Mouse (Mus musculus) heart, adult 2 months (tissue): ENCODE data around the gene Stxbp6. TPM values are rescaled to one million over a fixed set of nuclear protein-coding genes. Genes with fewer than 3 reads are reported as not detected.

Experiments
- DNase-seq, 2 experiments: peaks; one replicate each; pipeline ENCODE4 v3.0.0; 2021
- H3K27ac ChIP-seq: fragments of 200-600 bp; 2 replicates; pipeline ENCODE4 v1.8.1; 2022
- H3K27me3 ChIP-seq: fragments of 200-500 bp; 2 replicates; pipeline ENCODE4 v1.6.1; 2012; ENCODE audit warnings: mild to moderate bottlenecking, low read length, inconsistent platforms, mixed read lengths; ENCODE audit not compliant: control insufficient read depth, insufficient read depth
- H3K36me3 ChIP-seq: fragments of 200-500 bp; 2 replicates; pipeline ENCODE4 v1.6.1; 2012; ENCODE audit warnings: low read length, inconsistent platforms; ENCODE audit not compliant: control insufficient read depth, insufficient read depth
- H3K4me1 ChIP-seq: fragments of 200-500 bp; 2 replicates; pipeline ENCODE4 v1.6.1; 2011; ENCODE audit warnings: low read length; ENCODE audit not compliant: control insufficient read depth, insufficient read depth
- H3K4me3 ChIP-seq: fragments of 200-600 bp; 2 replicates; pipeline ENCODE4 v1.8.1; 2022
- H3K79me2 ChIP-seq: fragments of 200-500 bp; replicated peaks from 2 replicates; pipeline ENCODE4 v1.6.1; 2012; ENCODE audit warnings: mild to moderate bottlenecking, inconsistent platforms, low read length, moderate library complexity, mixed read lengths; ENCODE audit not compliant: control insufficient read depth, insufficient read depth
- H3K9ac ChIP-seq: fragments of 200-500 bp; 2 replicates; pipeline ENCODE4 v1.6.1; 2012; ENCODE audit warnings: low read depth, mild to moderate bottlenecking, control low read depth, inconsistent platforms, low read length, mixed read lengths
- CTCF ChIP-seq: fragments of 200-600 bp; IDR thresholded peaks from 2 replicates; pipeline ENCODE4 v1.8.1; 2022; ENCODE audit warnings: antibody characterized with exemption, mild to moderate bottlenecking, moderate library complexity
- EP300 ChIP-seq: fragments of 200-500 bp; IDR thresholded peaks from 2 replicates; pipeline ENCODE4 v1.6.1; 2011; ENCODE audit warnings: low read depth, low read length, control low read depth; ENCODE audit not compliant: insufficient read depth
- POLR2A ChIP-seq: fragments of 200-500 bp; IDR thresholded peaks from 2 replicates; pipeline ENCODE4 v1.6.1; 2011; ENCODE audit warnings: mild to moderate bottlenecking, low read depth, low read length, control low read depth; ENCODE audit not compliant: insufficient read depth
- WGBS: fragments of 180-500 bp; shearing (Covaris S2); methylation state at CpG from one replicate; pipeline ENCODE4 v1.1.7; 2018; 5-methylcytosine and 5-hydroxymethylcytosine counted together
- intact Hi-C: fragments of 180-260 bp; cut with DNase I; formaldehyde crosslinking; loops from one replicate; pipeline ENCODE4 v1.15.1; 2025
- polyA plus RNA-seq: library from polyadenylated mRNA; depleted of rRNA; stranded (reverse); fragments of >200 nt; gene quantifications from 2 replicates; pipeline ENCODE4 v1.2.3, GENCODE M21; 2012
- total RNA-seq, 2 experiments: library from RNA; stranded (reverse); gene quantifications; 2 replicates each; pipeline ENCODE4 v1.2.3; 2021

The Stxbp6 gene
- total and polyA plus RNA-seq, 3 experiments = 5.1 to 9.2 (median 7.9) TPM

DNA sequence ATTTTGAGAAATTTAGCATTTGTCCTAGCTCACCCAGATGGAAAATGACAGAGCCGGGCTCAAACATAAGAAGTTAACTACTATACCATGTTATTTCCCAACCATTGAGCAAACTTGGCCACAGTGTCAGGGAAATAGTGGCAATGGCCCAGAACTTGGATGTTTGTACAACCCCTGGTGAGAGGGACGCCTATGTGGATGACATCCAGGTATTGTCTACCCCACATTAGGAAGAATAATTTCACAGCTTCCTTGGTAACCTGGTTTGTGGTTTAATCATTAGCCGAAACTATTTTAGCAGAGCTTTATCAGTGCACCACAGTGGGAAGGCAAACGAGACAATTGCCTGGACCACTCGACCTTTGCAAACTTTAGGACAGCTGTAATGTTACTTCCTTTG is 215.1 kb downstream of the Stxbp6 start:
- Histone ChIP-seq H3K4me3 (no peak overlapping the region), H3K79me2 (no peaks in the 10 kb centered on the region), H3K27ac (peak overlapping the region; percentile 70), H3K27me3 (no peaks in the 10 kb centered on the region), H3K9ac (no peak overlapping the region), H3K36me3 (peaks cover 15% of the 10 kb centered on the region), H3K4me1 (peaks cover 12% of the 10 kb centered on the region)
- WGBS = 24% methylated on average over 5 of the region's 5 CpGs
- intact Hi-C loops = loop anchor here (5.0 kb wide), 2 partner anchors 48 to 153 kb away; no protein-coding TSS in a partner anchor
- peak; percentile 37 to 65 for DNase-seq
- TF ChIP-seq EP300 = 0 out of 2 replicates have a peak, but pooled peaks have one; percentile 62
- TF ChIP-seq POLR2A = peak; percentile 35; the same call in 1 of the 2 replicates
- TF ChIP-seq CTCF = no peak

DNA sequence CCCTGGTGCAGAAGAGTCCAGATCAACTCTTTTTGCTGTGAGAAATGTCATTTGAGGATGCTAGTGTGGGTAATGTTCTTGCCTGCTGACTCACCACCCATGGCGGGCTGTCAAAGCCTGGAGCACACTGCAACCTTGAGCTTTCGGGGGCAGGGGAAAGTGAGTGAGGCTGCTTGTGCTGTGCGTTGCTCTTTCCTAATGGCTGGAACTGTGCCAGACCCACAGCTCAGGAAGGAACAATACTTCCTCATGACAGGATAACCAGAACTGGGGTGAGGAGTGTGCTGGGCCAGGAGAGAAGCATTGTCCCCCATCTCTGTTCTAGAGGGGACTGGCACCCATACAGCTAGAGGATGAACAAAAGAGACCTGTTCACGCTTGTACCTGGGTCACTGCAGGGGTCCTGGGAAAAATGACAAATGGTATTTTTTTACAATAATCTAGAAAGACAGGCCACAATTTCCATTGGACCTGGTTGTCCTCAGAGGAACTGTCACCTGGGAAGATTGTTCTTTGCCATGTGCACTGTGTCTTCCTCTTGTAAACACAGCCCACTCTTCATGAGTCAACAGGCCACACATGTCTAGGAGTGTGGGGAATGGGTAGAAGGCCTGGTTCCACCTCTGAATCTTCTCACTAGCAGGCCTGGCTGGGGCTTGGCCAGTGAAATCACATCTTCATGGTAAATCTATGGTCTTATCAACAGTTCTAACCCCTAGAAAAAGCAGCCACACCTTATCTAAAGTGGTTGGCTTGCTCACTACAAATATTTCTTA is 216.2 kb downstream of the Stxbp6 start:
- no peak for TF ChIP-seq CTCF
- TF ChIP-seq POLR2A = peak; percentile 24; the same call in 1 of the 2 replicates
- peak; percentile 75 for TF ChIP-seq EP300
- peak overlapping the region; percentile 70 for H3K27ac ChIP-seq
- peak; percentile 67 to 79 for DNase-seq
- no peaks in the 10 kb centered on the region for H3K79me2 ChIP-seq
- peaks cover 12% of the 10 kb centered on the region for H3K4me1 ChIP-seq
- H3K4me3 ChIP-seq = no peak overlapping the region
- WGBS = 22% methylated on average over 4 of the region's 4 CpGs
- H3K36me3 ChIP-seq = peaks cover 15% of the 10 kb centered on the region
- no peak overlapping the region for H3K9ac ChIP-seq
- H3K27me3 ChIP-seq = no peaks in the 10 kb centered on the region
- intact Hi-C loops = loop anchor here (1.0 to 5.0 kb wide), 3 partner anchors 49 to 154 kb away; no protein-coding TSS in a partner anchor

DNA sequence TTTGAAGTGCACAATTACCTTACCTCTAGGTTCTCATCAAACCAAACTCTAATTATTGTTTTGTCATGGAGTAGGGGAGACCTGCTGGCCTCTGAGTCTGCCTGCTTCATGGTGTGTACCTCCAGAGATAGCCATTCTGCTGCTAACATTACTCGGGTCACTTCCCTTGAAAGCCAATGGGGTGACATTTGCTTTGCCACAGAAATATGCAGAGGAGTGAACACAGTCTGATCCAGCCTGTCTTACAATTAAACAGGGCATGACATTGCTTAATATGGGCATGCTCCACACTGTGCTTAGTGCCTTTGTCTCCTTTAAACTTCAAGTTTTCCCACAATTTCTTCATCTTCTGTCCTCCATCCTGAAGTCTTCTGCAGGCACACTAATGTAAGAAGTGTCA is 222.5 kb downstream of the Stxbp6 start:
- TF ChIP-seq POLR2A (no peak), EP300 (no peak), CTCF (no peak)

DNA sequence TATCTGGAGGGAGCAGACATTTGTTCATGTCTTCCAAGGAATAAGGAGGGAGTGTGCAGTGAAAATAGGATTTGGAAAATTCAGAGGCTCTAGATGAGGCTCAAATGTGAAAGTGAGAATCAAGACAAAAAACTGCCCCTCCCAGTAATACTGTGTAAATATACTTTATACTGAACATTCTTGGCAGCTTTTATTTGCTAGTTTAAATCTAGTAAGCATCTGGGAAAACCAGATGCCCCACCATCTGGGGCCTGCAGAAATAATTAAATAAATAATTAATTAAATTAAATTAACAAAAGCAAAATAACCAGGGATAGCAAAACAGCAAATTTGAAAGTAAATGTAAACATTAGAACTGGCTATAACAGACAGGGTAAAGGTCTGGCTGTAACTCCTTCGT is 224.0 kb downstream of the Stxbp6 start:
- Histone ChIP-seq H3K79me2 (no peaks in the 10 kb centered on the region), H3K9ac (no peak overlapping the region), H3K36me3 (no peaks in the 10 kb centered on the region), H3K4me3 (no peak overlapping the region), H3K4me1 (peaks cover 1% of the 10 kb centered on the region; the same call in 1 of the 2 replicates), H3K27me3 (no peaks in the 10 kb centered on the region), H3K27ac (no peak overlapping the region)
- TF ChIP-seq EP300 = no peak
- no peak for TF ChIP-seq CTCF
- no peak for TF ChIP-seq POLR2A
- intact Hi-C loops = no loop called here
- no peak for DNase-seq
- 91% methylated on average over 1 of the region's 1 CpGs for WGBS

More for the DNA sequence above, 222.5 kb downstream of the Stxbp6 start:
- H3K27ac ChIP-seq = no peak overlapping the region
- no peak overlapping the region for H3K9ac ChIP-seq
- intact Hi-C loops = no loop called here
- peaks cover 1% of the 10 kb centered on the region; the same call in 1 of the 2 replicates for H3K4me1 ChIP-seq
- H3K36me3 ChIP-seq = no peaks in the 10 kb centered on the region
- no peaks in the 10 kb centered on the region for H3K27me3 ChIP-seq
- no peaks in the 10 kb centered on the region for H3K79me2 ChIP-seq
- WGBS = 75% methylated on average over 1 of the region's 1 CpGs
- no peak overlapping the region for H3K4me3 ChIP-seq
- DNase-seq = no peak

DNA sequence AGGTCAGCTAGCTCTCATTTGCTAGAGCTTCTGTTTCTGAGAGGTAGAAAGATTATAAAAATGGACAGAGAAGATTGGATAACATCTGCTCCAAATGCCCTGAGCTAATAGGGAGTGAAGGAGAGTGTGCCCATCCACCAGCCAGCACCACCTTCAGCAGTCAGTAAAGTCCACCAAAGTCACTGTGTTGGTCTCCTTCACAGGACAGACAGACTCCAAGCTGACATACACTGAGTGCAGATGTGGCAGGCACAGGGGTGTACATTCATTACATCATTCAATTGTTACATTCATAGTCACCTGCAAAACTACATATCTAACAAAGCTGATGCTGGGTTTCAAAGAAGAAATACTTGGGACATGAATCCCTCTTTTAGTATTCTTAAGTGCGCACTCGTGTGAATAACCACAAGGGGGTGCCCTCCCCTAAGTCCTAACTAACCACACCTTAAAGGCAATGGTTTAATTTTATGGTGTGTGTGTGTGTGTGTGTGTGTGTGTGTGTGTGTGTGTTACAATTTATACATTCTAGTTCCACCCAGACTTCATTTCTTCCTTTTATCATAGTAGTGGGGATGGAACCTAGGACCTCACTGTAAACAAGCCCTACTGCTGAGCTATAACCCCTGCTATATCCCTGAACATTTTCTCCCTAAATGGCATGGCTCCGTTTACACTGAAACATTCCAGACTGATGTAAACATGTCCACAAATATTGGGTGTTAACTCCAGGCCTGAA is 225.9 kb downstream of the Stxbp6 start:
- H3K4me1 ChIP-seq = peaks cover 1% of the 10 kb centered on the region; the same call in 1 of the 2 replicates
- no peaks in the 10 kb centered on the region for H3K27me3 ChIP-seq
- no peak overlapping the region for H3K27ac ChIP-seq
- H3K9ac ChIP-seq = 0 out of 2 replicates have a peak overlapping the region, but pooled peaks have one; percentile 38
- intact Hi-C loops = loop anchor here (1.0 to 2.0 kb wide), 2 partner anchors 224 to 313 kb away; no protein-coding TSS in a partner anchor
- peak; percentile 14 to 53 for DNase-seq
- TF ChIP-seq POLR2A = no peak
- TF ChIP-seq CTCF = peak; percentile 85
- H3K36me3 ChIP-seq = no peaks in the 10 kb centered on the region
- no peaks in the 10 kb centered on the region for H3K79me2 ChIP-seq
- H3K4me3 ChIP-seq = no peak overlapping the region
- WGBS = 31% methylated on average over 3 of the region's 3 CpGs
